Mouse (Mus musculus) embryo, embryonic 9.5 days (tissue): ENCODE results near the gene Dbn1.
"Not testable (repeated sequence)": the region's sequence is repeated elsewhere in the genome, so short reads cannot be mapped to it uniquely, and the experiment has no call there.

Experiments used
- DNase-seq: peaks from one replicate; pipeline ENCODE4 v3.0.0-alpha.2; 2017; ENCODE audit errors: extremely low spot score

The Dbn1 gene

GRCm38 (mm10) chr13:55450511-55450980, 37.4 kb downstream of the Dbn1 start:
- no peak for DNase-seq

GRCm38 (mm10) chr13:55449679-55450441, 38.1 kb downstream of the Dbn1 start:
- no peak for DNase-seq

GRCm38 (mm10) chr13:55449205-55449604, 38.7 kb downstream of the Dbn1 start:
- DNase-seq = no peak

GRCm38 (mm10) chr13:55448131-55448530, 39.8 kb downstream of the Dbn1 start:
- DNase-seq = no peak

GRCm38 (mm10) chr13:55447543-55447943, 40.4 kb downstream of the Dbn1 start:
- no peak for DNase-seq

- no peak for DNase-seq
These were observed 41.3 kb downstream of the Dbn1 start for GRCm38 (mm10) chr13:55446483-55447105.

- DNase-seq = peak; percentile 67
These were observed 42.4 kb downstream of the Dbn1 start for GRCm38 (mm10) chr13:55445361-55446091.

- peak; percentile 98 for DNase-seq
These were observed 43.0 kb downstream of the Dbn1 start, which contains the start of gene Grk6 for GRCm38 (mm10) chr13:55444937-55445315. Gene Grk6 (plus strand): TSS chr13:55445072.

GRCm38 (mm10) chr13:55444286-55444936, 43.5 kb downstream of the Dbn1 start:
- DNase-seq = no peak

- no peak for DNase-seq
These were observed 44.1 kb downstream of the Dbn1 start for GRCm38 (mm10) chr13:55443799-55444285.

GRCm38 (mm10) chr13:55437111-55437629, 50.7 kb downstream of the Dbn1 start:
- DNase-seq = not testable (repeated sequence)

GRCm38 (mm10) chr13:55431889-55432685, 55.8 kb downstream of the Dbn1 start:
- DNase-seq = no peak

- DNase-seq = no peak
These were observed 57.3 kb downstream of the Dbn1 start for GRCm38 (mm10) chr13:55430566-55430965.

- DNase-seq = no peak
These were observed 58.6 kb downstream of the Dbn1 start for GRCm38 (mm10) chr13:55429226-55429888.

GRCm38 (mm10) chr13:55426613-55427012, 61.3 kb downstream of the Dbn1 start, which contains the start of gene F12:
Gene F12 (minus strand): TSS chr13:55426793.
- DNase-seq = no peak
